Mouse (Mus musculus) heart, postnatal 0 days (tissue): ENCODE measurements around the gene Prkar1b. TPM values are rescaled to one million over a fixed set of nuclear protein-coding genes. Genes with fewer than 3 reads are reported as not detected.

Experiments
- ATAC-seq: fragments of 200-750 bp; cut with Nextera tagmentation; 2 replicates; pipeline ENCODE4 v1.8.0; 2017; ENCODE audit warnings: low read depth, moderate number of reproducible peaks, moderate library complexity; ENCODE audit not compliant: insufficient read depth
- DNase-seq: peaks from one replicate; pipeline ENCODE4 v3.0.0-alpha.2; 2016; ENCODE audit warnings: low spot score
- H3K27ac ChIP-seq: fragments of 300-500 bp; sonication (generic); 2 replicates; pipeline ENCODE4 v1.5.1; 2014; ENCODE audit warnings: low read depth, mild to moderate bottlenecking
- H3K27me3 ChIP-seq: fragments of 300-500 bp; sonication (generic); 2 replicates; pipeline ENCODE4 v1.6.1; 2014; ENCODE audit warnings: low read length, mixed read lengths; ENCODE audit not compliant: control insufficient read depth, insufficient read depth
- H3K36me3 ChIP-seq: fragments of 300-500 bp; sonication (generic); replicated peaks from 2 replicates; pipeline ENCODE4 v1.6.1; 2014; ENCODE audit warnings: low read length, mixed read lengths; ENCODE audit not compliant: control insufficient read depth, insufficient read depth
- H3K4me1 ChIP-seq: fragments of 300-500 bp; sonication (generic); 2 replicates; pipeline ENCODE4 v1.6.1; 2014; ENCODE audit warnings: antibody characterized with exemption; ENCODE audit not compliant: control insufficient read depth, insufficient read depth
- H3K4me2 ChIP-seq: fragments of 300-500 bp; sonication (generic); 2 replicates; pipeline ENCODE4 v1.6.1; 2014; ENCODE audit warnings: low read depth, mild to moderate bottlenecking, low read length, moderate library complexity
- H3K4me3 ChIP-seq: fragments of 300-500 bp; sonication (generic); 2 replicates; pipeline ENCODE4 v1.5.1; 2014; ENCODE audit warnings: low read depth, low read length
- H3K9ac ChIP-seq: fragments of 300-500 bp; sonication (generic); replicated peaks from 2 replicates; pipeline ENCODE4 v1.6.1; 2014; ENCODE audit warnings: low read depth, low read length, mixed read lengths
- H3K9me3 ChIP-seq: fragments of 300-500 bp; sonication (generic); replicated peaks from 2 replicates; pipeline ENCODE4 v1.6.1; 2016; ENCODE audit warnings: low read length; ENCODE audit not compliant: control insufficient read depth
- CTCF ChIP-seq: IDR thresholded peaks from 2 replicates; pipeline ENCODE4 v1.5.1; 2016; ENCODE audit warnings: antibody characterized with exemption, control low read depth, low read depth
- EP300 ChIP-seq: IDR thresholded peaks from 2 replicates; pipeline ENCODE4 v1.6.1; 2016; ENCODE audit warnings: antibody characterized with exemption, low read depth
- WGBS: fragments of 180-500 bp; shearing (Covaris S2); extraction: QIAGEN DNeasy Blood & Tissue Kit; methylation state at CpG from one replicate; pipeline ENCODE4 v1.1.7; 2014; 5-methylcytosine and 5-hydroxymethylcytosine counted together
- polyA plus RNA-seq: library from polyadenylated mRNA; unstranded; fragments of >200 nt; fragmentation: Nextera tagmentation; extraction: Ambion mirVana; gene quantifications from 2 replicates; pipeline ENCODE4 v1.2.1, GENCODE M21; 2015
- total RNA-seq: library from RNA; depleted of rRNA; stranded (reverse); fragments of >200 nt; gene quantifications from 2 replicates; pipeline ENCODE4 v1.2.3, GENCODE M21; 2014; ENCODE audit warnings: low replicate concordance

The Prkar1b gene
- total and polyA plus RNA-seq, 2 experiments from 2014 or later, result 2.3 to 4.4 TPM

- DNase-seq (no peak), ATAC-seq (no peak)
- TF ChIP-seq CTCF, result no peak
- no peak for TF ChIP-seq EP300
- H3K36me3 ChIP-seq, result no peaks in the 10 kb centered on the region
- peak overlapping the region; percentile 95 for H3K27ac ChIP-seq
- H3K4me2 ChIP-seq, result peak overlapping the region; percentile 79
- H3K9ac ChIP-seq, result peak overlapping the region; percentile 82
- H3K4me3 ChIP-seq, result peak overlapping the region; percentile 59
- peaks cover 48% of the 10 kb centered on the region for H3K4me1 ChIP-seq
- WGBS, result 1% methylated on average over 40 of the region's 40 CpGs
- H3K9me3 ChIP-seq, result no peaks in the 10 kb centered on the region
- peaks cover 27% of the 10 kb centered on the region for H3K27me3 ChIP-seq
These were observed 156.3 kb downstream of the Prkar1b start for GRCm38 (mm10) chr5:138993371-138994107.

- Histone ChIP-seq H3K4me2 (peak overlapping the region; percentile 79), H3K9me3 (no peaks in the 10 kb centered on the region), H3K9ac (peak overlapping the region; percentile 82), H3K27me3 (peaks cover 26% of the 10 kb centered on the region), H3K4me1 (peaks cover 44% of the 10 kb centered on the region), H3K4me3 (peak overlapping the region; percentile 59), H3K36me3 (peaks cover 6% of the 10 kb centered on the region), H3K27ac (peak overlapping the region; percentile 95)
- DNase-seq (no peak), ATAC-seq (no peak)
- 6% methylated on average over 59 of the region's 59 CpGs for WGBS
- TF ChIP-seq CTCF, result no peak
- TF ChIP-seq EP300, result no peak
These were observed 157.0 kb downstream of the Prkar1b start for GRCm38 (mm10) chr5:138992611-138993370.

- H3K4me3 ChIP-seq, result no peak overlapping the region
- WGBS, result 79% methylated on average over 4 of the region's 4 CpGs
- H3K27me3 ChIP-seq, result peaks cover 20% of the 10 kb centered on the region; the same call in 1 of the 2 replicates
- no peak overlapping the region for H3K27ac ChIP-seq
- no peaks in the 10 kb centered on the region for H3K9me3 ChIP-seq
- no peak for ATAC-seq
- no peak overlapping the region for H3K9ac ChIP-seq
- no peak for DNase-seq
- peaks cover 16% of the 10 kb centered on the region for H3K36me3 ChIP-seq
- TF ChIP-seq CTCF, result no peak
- no peak for TF ChIP-seq EP300
- H3K4me1 ChIP-seq, result peaks cover 36% of the 10 kb centered on the region
- H3K4me2 ChIP-seq, result no peak overlapping the region
These were observed 158.1 kb downstream of the Prkar1b start for GRCm38 (mm10) chr5:138991734-138992133.

GRCm38 (mm10) chr5:138990659-138991380, 159.0 kb downstream of the Prkar1b start:
- peaks cover 14% of the 10 kb centered on the region; the same call in 1 of the 2 replicates for H3K27me3 ChIP-seq
- H3K4me3 ChIP-seq, result no peak overlapping the region
- 43% methylated on average over 7 of the region's 7 CpGs for WGBS
- no peaks in the 10 kb centered on the region for H3K9me3 ChIP-seq
- no peak overlapping the region for H3K9ac ChIP-seq
- TF ChIP-seq EP300 (no peak), CTCF (no peak)
- H3K4me1 ChIP-seq, result peaks cover 29% of the 10 kb centered on the region
- DNase-seq, result no peak
- no peak overlapping the region for H3K4me2 ChIP-seq
- H3K27ac ChIP-seq, result no peak overlapping the region
- peaks cover 25% of the 10 kb centered on the region for H3K36me3 ChIP-seq
- no peak for ATAC-seq

- 76% methylated on average over 6 of the region's 6 CpGs for WGBS
- Histone ChIP-seq H3K27me3 (peaks cover 11% of the 10 kb centered on the region; the same call in 1 of the 2 replicates), H3K4me3 (no peak overlapping the region), H3K36me3 (peaks cover 37% of the 10 kb centered on the region), H3K9ac (0 out of 2 replicates have a peak overlapping the region, but pooled peaks have one; percentile 4), H3K4me2 (no peak overlapping the region), H3K9me3 (no peaks in the 10 kb centered on the region), H3K27ac (no peak overlapping the region), H3K4me1 (peaks cover 29% of the 10 kb centered on the region)
- DNase-seq (no peak), ATAC-seq (no peak)
- no peak for TF ChIP-seq EP300
- no peak for TF ChIP-seq CTCF
These were observed 160.2 kb downstream of the Prkar1b start for GRCm38 (mm10) chr5:138989567-138989966.
